Mouse (Mus musculus) spleen, adult 2 months (tissue): ENCODE measurements around the gene Vamp5. TPM values are rescaled to one million over a fixed set of nuclear protein-coding genes. Genes with fewer than 3 reads are reported as not detected.
A peak's percentile ranks its signal among the peaks of the same experiment; 100 is the strongest.

ENCODE experiments used
- DNase-seq, 2 experiments: peaks; one replicate each; pipeline versions ENCODE4 v3.0.0 to v3.0.0-alpha.2; 2012 to 2021; ENCODE audit warnings: low spot score in 2 of 2, low read depth in 1 of 2
- H3K27ac ChIP-seq: fragments of 200-500 bp; 2 replicates; pipeline ENCODE4 v1.5.1; 2012; ENCODE audit warnings: low read length, inconsistent platforms; ENCODE audit not compliant: insufficient read depth
- H3K27me3 ChIP-seq: fragments of 200-500 bp; 2 replicates; pipeline ENCODE4 v1.6.1; 2012; ENCODE audit warnings: mild to moderate bottlenecking, moderate library complexity, low read length, inconsistent platforms; ENCODE audit not compliant: control insufficient read depth, insufficient read depth
- H3K36me3 ChIP-seq: fragments of 200-500 bp; 2 replicates; pipeline ENCODE4 v1.6.1; 2012; ENCODE audit warnings: mild to moderate bottlenecking, low read length, inconsistent platforms; ENCODE audit not compliant: control insufficient read depth, insufficient read depth
- H3K4me1 ChIP-seq: fragments of 200-500 bp; 2 replicates; pipeline ENCODE4 v1.6.1; 2011; ENCODE audit warnings: inconsistent platforms; ENCODE audit not compliant: control insufficient read depth, insufficient read depth, insufficient read length
- H3K4me3 ChIP-seq: fragments of 200-500 bp; 2 replicates; pipeline ENCODE4 v1.5.1; 2011; ENCODE audit warnings: mild to moderate bottlenecking, inconsistent platforms; ENCODE audit not compliant: insufficient read depth, insufficient read length; ENCODE audit errors: extremely low read depth
- CTCF ChIP-seq: fragments of 200-500 bp; IDR thresholded peaks from 2 replicates; pipeline ENCODE4 v1.5.1; 2011; ENCODE audit warnings: mild to moderate bottlenecking, inconsistent platforms; ENCODE audit not compliant: insufficient read depth, insufficient read length, insufficient replicate concordance; ENCODE audit errors: extremely low read depth
- POLR2A ChIP-seq: fragments of 200-500 bp; IDR thresholded peaks from 2 replicates; pipeline ENCODE4 v1.6.1; 2011; ENCODE audit warnings: low read depth, low read length, inconsistent platforms
- WGBS: fragments of 180-500 bp; shearing (Covaris S2); methylation state at CpG from one replicate; pipeline ENCODE4 v1.1.7; 2018; 5-methylcytosine and 5-hydroxymethylcytosine counted together
- polyA plus RNA-seq: library from polyadenylated mRNA; depleted of rRNA; stranded (reverse); fragments of >200 nt; gene quantifications from 2 replicates; pipeline ENCODE4 v1.2.3, GENCODE M21; 2012

Vamp5 gene
- polyA plus RNA-seq, 1 experiment, result 55.6 TPM

DNA sequence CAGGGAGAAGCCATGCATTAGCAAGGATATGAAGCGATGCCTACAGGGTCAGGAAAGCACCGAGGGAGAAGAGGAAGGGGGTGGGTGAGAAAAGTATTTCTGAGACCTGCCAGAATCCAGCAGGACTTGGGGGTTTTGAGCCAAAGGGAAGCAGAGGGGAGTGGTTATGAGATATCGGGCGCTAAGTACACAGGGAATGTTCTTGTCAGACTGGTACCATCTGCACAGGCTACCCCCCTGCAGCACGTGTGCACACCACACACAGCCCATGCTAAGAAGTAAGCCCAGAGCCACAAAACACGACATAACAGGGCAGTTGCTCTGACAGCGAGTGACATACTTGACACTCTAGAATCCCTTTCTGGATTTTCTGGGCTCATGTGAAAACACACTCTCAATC lies 6.1 kb downstream of the Vamp5 start:
- peaks cover 8% of the 10 kb centered on the region for H3K4me1 ChIP-seq
- DNase-seq, result no peak
- 69% methylated on average over 7 of the region's 7 CpGs for WGBS
- TF ChIP-seq CTCF, result no peak
- TF ChIP-seq POLR2A, result no peak
- no peaks in the 10 kb centered on the region for H3K36me3 ChIP-seq
- peak overlapping the region; percentile 20; the same call in 1 of the 2 replicates for H3K27ac ChIP-seq
- H3K4me3 ChIP-seq, result no peak overlapping the region
- no peaks in the 10 kb centered on the region for H3K27me3 ChIP-seq

DNA sequence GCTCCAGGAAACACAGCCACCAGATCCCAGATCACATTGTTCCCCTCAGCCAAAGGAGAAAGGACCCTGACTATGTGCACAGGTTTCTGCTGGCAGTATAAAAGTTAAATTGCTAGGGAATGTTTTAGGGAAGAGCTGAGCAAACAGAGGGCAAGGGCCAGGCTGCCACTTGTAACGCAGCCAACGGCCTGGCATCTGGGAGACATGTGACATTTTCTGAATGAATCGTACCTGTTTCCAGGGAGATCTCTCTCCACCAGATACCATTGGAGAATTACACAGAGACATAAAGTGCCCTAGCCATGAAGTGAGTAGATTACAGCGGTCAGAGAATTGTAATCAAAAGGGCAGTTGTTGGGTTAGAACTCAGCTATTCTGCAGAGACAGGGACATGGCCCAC lies 7.1 kb downstream of the Vamp5 start:
- Histone ChIP-seq H3K27me3 (no peaks in the 10 kb centered on the region), H3K4me3 (no peak overlapping the region), H3K27ac (0 out of 2 replicates have a peak overlapping the region, but pooled peaks have one; percentile 4), H3K36me3 (peaks cover 1% of the 10 kb centered on the region; the same call in 1 of the 2 replicates), H3K4me1 (peaks cover 8% of the 10 kb centered on the region)
- 93% methylated on average over 4 of the region's 4 CpGs for WGBS
- DNase-seq, result no peak
- TF ChIP-seq POLR2A, result no peak
- no peak for TF ChIP-seq CTCF

GRCm38 (mm10) chr6:72371571-72371970 lies 8.7 kb downstream of the Vamp5 start:
- Histone ChIP-seq H3K27ac (peak overlapping the region; percentile 32), H3K4me3 (no peak overlapping the region), H3K27me3 (no peaks in the 10 kb centered on the region), H3K4me1 (peaks cover 8% of the 10 kb centered on the region), H3K36me3 (peaks cover 1% of the 10 kb centered on the region; the same call in 1 of the 2 replicates)
- DNase-seq, result no peak
- no peak for TF ChIP-seq POLR2A
- TF ChIP-seq CTCF, result no peak
- 81% methylated on average over 1 of the region's 1 CpGs for WGBS

DNA sequence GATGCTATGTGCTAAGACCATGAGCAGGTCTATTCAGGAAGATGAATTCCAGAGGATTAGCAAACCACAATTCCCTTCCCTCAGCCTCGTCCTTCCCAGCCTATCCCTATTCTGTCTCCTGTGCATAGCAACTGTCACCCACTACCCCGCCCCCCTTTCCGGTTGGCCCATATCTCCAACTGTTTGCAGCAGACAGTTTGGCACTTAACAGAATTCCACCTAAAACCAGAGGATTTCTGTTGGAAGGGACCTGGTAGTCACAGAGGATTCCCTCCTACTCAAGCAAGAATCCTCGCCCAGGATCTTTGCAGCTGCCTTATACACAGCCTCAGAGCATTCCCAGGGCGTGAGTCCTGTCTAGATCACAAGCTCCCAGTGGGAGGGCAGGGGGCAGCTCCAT lies 9.1 kb downstream of the Vamp5 start:
- WGBS, result 85% methylated on average over 5 of the region's 5 CpGs
- peak overlapping the region; percentile 51 for H3K27ac ChIP-seq
- H3K36me3 ChIP-seq, result peaks cover 1% of the 10 kb centered on the region; the same call in 1 of the 2 replicates
- TF ChIP-seq CTCF (no peak), POLR2A (no peak)
- H3K27me3 ChIP-seq, result no peaks in the 10 kb centered on the region
- H3K4me3 ChIP-seq, result no peak overlapping the region
- H3K4me1 ChIP-seq, result peaks cover 8% of the 10 kb centered on the region
- DNase-seq, result no peak

GRCm38 (mm10) chr6:72370091-72370490 lies 10.2 kb downstream of the Vamp5 start:
- Histone ChIP-seq H3K27me3 (no peaks in the 10 kb centered on the region), H3K4me1 (peaks cover 3% of the 10 kb centered on the region; the same call in 1 of the 2 replicates), H3K27ac (peak overlapping the region; percentile 51; the same call in 1 of the 2 replicates), H3K4me3 (no peak overlapping the region), H3K36me3 (peaks cover 1% of the 10 kb centered on the region; the same call in 1 of the 2 replicates)
- WGBS, result 88% methylated on average over 12 of the region's 12 CpGs
- DNase-seq, result no peak
- TF ChIP-seq POLR2A (no peak), CTCF (no peak)

DNA sequence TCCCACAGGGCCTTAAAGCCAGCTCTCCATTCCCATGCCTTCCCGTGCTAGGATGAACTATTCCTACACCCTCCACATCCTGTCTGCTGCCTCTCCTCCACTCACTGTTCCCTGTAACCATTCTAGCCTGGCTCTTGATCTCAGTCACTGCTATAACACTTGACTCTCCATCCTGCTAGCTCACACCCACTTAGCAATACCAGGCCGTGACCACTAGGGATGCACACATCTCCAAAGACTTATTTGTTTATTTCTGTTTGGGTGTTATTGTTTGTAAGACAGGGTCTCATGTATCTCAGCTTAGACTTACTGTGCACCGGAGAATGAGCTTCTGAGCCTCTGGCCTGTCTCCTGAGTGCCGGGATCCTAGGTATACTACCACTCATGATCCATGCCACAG lies 10.7 kb downstream of the Vamp5 start:
- H3K36me3 ChIP-seq, result peaks cover 1% of the 10 kb centered on the region; the same call in 1 of the 2 replicates
- peak overlapping the region; percentile 7; the same call in 1 of the 2 replicates for H3K27ac ChIP-seq
- no peak for TF ChIP-seq CTCF
- no peaks in the 10 kb centered on the region; the same call in 1 of the 2 replicates for H3K4me1 ChIP-seq
- no peaks in the 10 kb centered on the region for H3K27me3 ChIP-seq
- WGBS, result 94% methylated on average over 4 of the region's 4 CpGs
- no peak overlapping the region for H3K4me3 ChIP-seq
- DNase-seq, result no peak

- 79% methylated on average over 4 of the region's 4 CpGs for WGBS
- Histone ChIP-seq H3K4me3 (no peak overlapping the region), H3K36me3 (peaks cover 1% of the 10 kb centered on the region; the same call in 1 of the 2 replicates), H3K4me1 (no peaks in the 10 kb centered on the region; the same call in 1 of the 2 replicates), H3K27ac (no peak overlapping the region), H3K27me3 (no peaks in the 10 kb centered on the region)
- TF ChIP-seq POLR2A (no peak), CTCF (no peak)
- no peak for DNase-seq
Observed at GRCm38 (mm10) chr6:72367460-72367974, 12.8 kb downstream of the Vamp5 start.
